Mouse (Mus musculus) gastrocnemius, adult 2 months (tissue): Measurements from ENCODE around the gene Fbxl13. TPM values are rescaled to one million over a fixed set of nuclear protein-coding genes. Genes with fewer than 3 reads are reported as not detected.

ENCODE experiments used
- DNase-seq: peaks from one replicate; pipeline ENCODE4 v3.0.0; 2022
- H3K27ac ChIP-seq: fragments of 200-600 bp; 2 replicates; pipeline ENCODE4 v1.8.1; 2022; ENCODE audit warnings: mild to moderate bottlenecking
- H3K4me3 ChIP-seq: fragments of 200-600 bp; 2 replicates; pipeline ENCODE4 v1.8.1; 2022; ENCODE audit warnings: mild to moderate bottlenecking, moderate library complexity
- CTCF ChIP-seq: fragments of 200-600 bp; IDR thresholded peaks from 2 replicates; pipeline ENCODE4 v1.8.1; 2022; ENCODE audit warnings: antibody characterized with exemption, mild to moderate bottlenecking, moderate library complexity
- intact Hi-C: fragments of 180-260 bp; cut with DNase I; formaldehyde crosslinking; loops from one replicate; pipeline ENCODE4 v1.15.1; 2025
- total RNA-seq, 2 experiments: library from RNA; stranded (reverse); gene quantifications; 2 replicates each; pipeline ENCODE4 v1.2.3; 2021

Gene Fbxl13
- total RNA-seq, 2 experiments from 2014 or later, result 0.13 TPM; not detected in 1

- DNase-seq, result no peak
- Histone ChIP-seq H3K27ac (peak overlapping the region; percentile 55; the same call in 1 of the 2 replicates), H3K4me3 (no peak overlapping the region)
- TF ChIP-seq CTCF, result no peak
- intact Hi-C loops, result no loop called here
These were observed 118.5 kb downstream of the Fbxl13 start for GRCm38 (mm10) chr5:21526835-21527485.

GRCm38 (mm10) chr5:21519166-21519565 lies 126.3 kb downstream of the Fbxl13 start:
- no peak for DNase-seq
- Histone ChIP-seq H3K27ac (no peak overlapping the region), H3K4me3 (no peak overlapping the region)
- TF ChIP-seq CTCF, result no peak
- intact Hi-C loops, result no loop called here

- TF ChIP-seq CTCF, result no peak
- DNase-seq, result no peak
- no peak overlapping the region for H3K27ac ChIP-seq
- intact Hi-C loops, result no loop called here
- H3K4me3 ChIP-seq, result no peak overlapping the region
These were observed 127.2 kb downstream of the Fbxl13 start for GRCm38 (mm10) chr5:21518207-21518606.

- no peak overlapping the region for H3K27ac ChIP-seq
These were observed 127.9 kb downstream of the Fbxl13 start for GRCm38 (mm10) chr5:21517562-21517961.

GRCm38 (mm10) chr5:21513363-21513762 lies 132.1 kb downstream of the Fbxl13 start:
- DNase-seq, result no peak
- Histone ChIP-seq H3K4me3 (no peak overlapping the region), H3K27ac (no peak overlapping the region)
- intact Hi-C loops, result no loop called here
- no peak for TF ChIP-seq CTCF

More at GRCm38 (mm10) chr5:21517562-21517961, 127.9 kb downstream of the Fbxl13 start:
- no peak for TF ChIP-seq CTCF
- H3K4me3 ChIP-seq, result no peak overlapping the region
- intact Hi-C loops, result no loop called here
- no peak for DNase-seq

GRCm38 (mm10) chr5:21509801-21510200 lies 135.6 kb downstream of the Fbxl13 start:
- Histone ChIP-seq H3K4me3 (no peak overlapping the region), H3K27ac (no peak overlapping the region)
- TF ChIP-seq CTCF, result no peak
- intact Hi-C loops, result no loop called here
- no peak for DNase-seq

- no peak for TF ChIP-seq CTCF
- Histone ChIP-seq H3K4me3 (no peak overlapping the region), H3K27ac (no peak overlapping the region)
- no peak for DNase-seq
- intact Hi-C loops, result no loop called here
These were observed 138.5 kb downstream of the Fbxl13 start for GRCm38 (mm10) chr5:21506887-21507286.

- Histone ChIP-seq H3K27ac (no peak overlapping the region), H3K4me3 (no peak overlapping the region)
- TF ChIP-seq CTCF, result no peak
- DNase-seq, result no peak
- intact Hi-C loops, result no loop called here
These were observed 140.3 kb downstream of the Fbxl13 start for GRCm38 (mm10) chr5:21505159-21505558.

GRCm38 (mm10) chr5:21502936-21503610 lies 142.4 kb downstream of the Fbxl13 start:
- Histone ChIP-seq H3K27ac (no peak overlapping the region), H3K4me3 (no peak overlapping the region)
- intact Hi-C loops, result no loop called here
- no peak for DNase-seq
- no peak for TF ChIP-seq CTCF

- intact Hi-C loops, result no loop called here
- no peak for TF ChIP-seq CTCF
- Histone ChIP-seq H3K4me3 (no peak overlapping the region), H3K27ac (no peak overlapping the region)
- DNase-seq, result no peak
These were observed 144.5 kb downstream of the Fbxl13 start for GRCm38 (mm10) chr5:21500941-21501340.

- DNase-seq, result no peak
- no peak overlapping the region for H3K4me3 ChIP-seq
- H3K27ac ChIP-seq, result no peak overlapping the region
- intact Hi-C loops, result no loop called here
- TF ChIP-seq CTCF, result no peak
These were observed 145.3 kb downstream of the Fbxl13 start for GRCm38 (mm10) chr5:21500133-21500532.

- H3K27ac ChIP-seq, result no peak overlapping the region
- DNase-seq, result no peak
- H3K4me3 ChIP-seq, result no peak overlapping the region
- no peak for TF ChIP-seq CTCF
- intact Hi-C loops, result loop anchor here (10.0 kb wide), 1 partner anchor 66 kb away; no protein-coding TSS in a partner anchor
These were observed 146.5 kb downstream of the Fbxl13 start for GRCm38 (mm10) chr5:21498925-21499324.

GRCm38 (mm10) chr5:21498490-21498889 lies 146.9 kb downstream of the Fbxl13 start:
- Histone ChIP-seq H3K27ac (no peak overlapping the region), H3K4me3 (no peak overlapping the region)
- intact Hi-C loops, result loop anchor here (10.0 kb wide), 1 partner anchor 66 kb away; no protein-coding TSS in a partner anchor
- no peak for DNase-seq
- no peak for TF ChIP-seq CTCF

- peak; percentile 66 for DNase-seq
- intact Hi-C loops, result loop anchor here (10.0 kb wide), 1 partner anchor 68 kb away; no protein-coding TSS in a partner anchor
- peak overlapping the region; percentile 64 for H3K27ac ChIP-seq
- H3K4me3 ChIP-seq, result no peak overlapping the region
- no peak for TF ChIP-seq CTCF
These were observed 148.6 kb downstream of the Fbxl13 start for GRCm38 (mm10) chr5:21496881-21497280.
